Mouse (Mus musculus) bone marrow, adult 2 months (tissue): ENCODE data around the gene Hmg20b. TPM values are rescaled to one million over a fixed set of nuclear protein-coding genes. Genes with fewer than 3 reads are reported as not detected.

Experiments
- H3K27ac ChIP-seq: fragments of 200-500 bp; 2 replicates; pipeline ENCODE4 v1.5.1; 2012; ENCODE audit warnings: low read depth, mild to moderate bottlenecking, control low read depth, inconsistent platforms, low read length; ENCODE audit not compliant: control insufficient read depth, poor library complexity, insufficient read depth
- H3K4me1 ChIP-seq: fragments of 200-500 bp; 2 replicates; pipeline ENCODE4 v1.6.1; 2011; ENCODE audit warnings: low read length; ENCODE audit not compliant: control insufficient read depth, insufficient read depth
- H3K4me3 ChIP-seq: fragments of 200-500 bp; replicated peaks from 2 replicates; pipeline ENCODE3; 2011; ENCODE audit warnings: mild to moderate bottlenecking, low read depth, low read length, control low read depth; ENCODE audit not compliant: control insufficient read depth
- CTCF ChIP-seq: fragments of 200-500 bp; IDR thresholded peaks from 2 replicates; pipeline ENCODE4 v1.5.1; 2011; ENCODE audit warnings: low read length, control low read depth; ENCODE audit not compliant: control insufficient read depth, insufficient read depth
- POLR2A ChIP-seq: fragments of 200-500 bp; IDR thresholded peaks from 2 replicates; pipeline ENCODE4 v1.6.1; 2011; ENCODE audit warnings: low read depth, mild to moderate bottlenecking, control low read depth, low read length, borderline replicate concordance; ENCODE audit not compliant: control insufficient read depth
- WGBS: fragments of 180-500 bp; shearing (Covaris S2); methylation state at CpG from one replicate; pipeline ENCODE4 v1.1.7; 2018; 5-methylcytosine and 5-hydroxymethylcytosine counted together
- polyA plus RNA-seq: library from polyadenylated mRNA; stranded (reverse); fragments of >200 nt; gene quantifications from 2 replicates; pipeline ENCODE4 v1.2.4, GENCODE M21; 2011; ENCODE audit warnings: low replicate concordance; ENCODE audit not compliant: missing spikeins, insufficient read depth, insufficient read length

Gene Hmg20b
- polyA plus RNA-seq, 1 experiment, result 56.9 TPM

DNA sequence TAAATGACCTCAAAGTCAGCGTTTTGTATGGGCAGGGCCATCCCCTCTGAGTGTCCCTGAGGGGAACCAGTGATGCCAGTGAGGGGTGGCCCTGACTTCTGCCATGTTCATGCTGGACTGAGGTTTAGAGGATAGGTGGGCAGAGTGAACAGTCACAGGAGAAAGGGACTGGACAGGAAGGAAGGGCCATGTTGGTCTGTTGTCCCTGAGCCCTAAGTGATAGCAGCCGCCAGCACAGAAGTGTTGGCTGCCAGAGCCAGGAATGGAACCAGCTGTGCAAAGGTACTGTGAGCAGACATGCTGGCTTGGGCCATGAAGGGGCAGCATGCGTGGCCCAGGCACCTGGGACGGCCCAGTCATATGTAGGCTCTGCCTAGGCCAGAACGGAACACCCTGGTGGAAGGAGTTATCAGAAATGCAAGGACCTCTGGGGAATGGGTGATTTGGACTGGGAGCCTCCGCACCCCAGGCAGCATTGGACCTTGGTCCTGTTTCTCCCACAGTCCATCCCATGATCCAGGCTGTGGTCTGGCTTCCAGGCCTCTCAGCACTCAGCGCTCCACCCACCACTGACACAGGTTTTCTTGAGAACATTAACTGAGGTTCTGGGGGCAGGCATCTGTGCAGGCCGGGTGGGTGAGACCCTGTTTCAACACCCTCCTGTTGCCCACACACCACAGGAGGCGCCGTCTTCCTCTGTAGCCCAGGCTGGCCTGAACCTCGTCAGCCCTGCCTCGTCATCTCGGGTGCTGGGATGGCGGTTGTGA lies 50.5 kb downstream of the Hmg20b start:
- H3K4me3 ChIP-seq, result no peak overlapping the region
- peaks cover 45% of the 10 kb centered on the region for H3K4me1 ChIP-seq
- TF ChIP-seq POLR2A (no peak), CTCF (no peak)
- 65% methylated on average over 14 of the region's 14 CpGs for WGBS
- peak overlapping the region; percentile 93 for H3K27ac ChIP-seq

DNA sequence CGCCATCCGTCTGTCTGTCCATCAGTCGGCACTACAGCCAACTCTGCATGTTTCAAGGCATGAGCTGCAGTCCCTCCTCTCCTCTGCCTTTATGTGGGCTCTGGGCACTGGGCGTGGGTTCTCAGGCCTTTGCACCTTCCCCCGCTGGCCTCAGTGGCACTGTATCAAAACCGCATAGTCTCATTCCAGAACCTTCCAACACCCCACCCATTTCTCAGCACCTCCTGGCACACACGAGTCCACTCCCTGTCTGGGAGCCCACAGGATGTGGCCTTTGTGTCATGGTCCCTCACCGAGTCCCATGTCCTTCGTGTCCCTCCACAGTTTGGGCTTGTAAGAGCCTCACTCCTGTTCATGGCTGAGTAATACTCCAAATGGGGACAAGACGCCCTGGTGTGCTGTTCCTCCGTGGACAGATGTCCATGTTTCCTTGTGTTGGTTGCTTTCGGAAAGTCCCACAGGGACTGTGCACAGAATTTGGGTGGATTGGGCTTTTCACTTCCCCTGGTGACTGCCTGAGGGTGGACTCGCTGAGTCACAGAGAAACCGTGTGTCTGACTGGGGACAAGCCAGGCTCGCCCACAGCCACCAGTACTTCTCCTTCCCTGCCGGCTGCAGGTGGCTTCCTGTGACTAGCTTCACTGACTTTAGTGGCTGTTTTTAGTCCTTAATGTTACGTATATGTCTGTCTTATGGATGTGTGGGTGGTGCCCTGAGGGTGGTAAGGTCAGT lies 51.7 kb downstream of the Hmg20b start:
- TF ChIP-seq POLR2A, result 0 out of 2 replicates have a peak, but pooled peaks have one; percentile 28
- TF ChIP-seq CTCF, result no peak
- 29% methylated on average over 17 of the region's 17 CpGs for WGBS
- H3K4me3 ChIP-seq, result peak overlapping the region; percentile 19
- peaks cover 44% of the 10 kb centered on the region for H3K4me1 ChIP-seq
- peak overlapping the region; percentile 93 for H3K27ac ChIP-seq

DNA sequence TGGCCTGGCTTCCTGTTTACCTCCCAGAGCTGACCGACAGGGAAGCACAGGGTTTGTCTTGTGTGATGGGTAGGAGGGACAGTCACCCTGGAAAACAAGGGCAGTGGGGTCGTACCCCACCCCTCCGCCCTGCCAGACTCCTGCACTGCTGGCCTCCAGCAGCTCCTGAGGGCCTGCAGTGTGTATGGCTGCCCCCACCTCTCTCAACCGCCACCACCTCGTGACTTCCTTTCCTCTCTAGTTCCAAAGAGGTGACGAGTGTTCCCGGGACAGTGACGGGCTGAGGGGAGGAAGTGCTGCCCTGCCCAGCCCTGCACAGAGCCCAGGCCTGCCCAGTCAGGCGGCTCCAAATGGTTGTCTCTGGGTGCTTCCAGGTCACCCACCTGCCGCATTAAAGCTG lies 52.4 kb downstream of the Hmg20b start:
- Histone ChIP-seq H3K27ac (peak overlapping the region; percentile 93), H3K4me1 (peaks cover 39% of the 10 kb centered on the region), H3K4me3 (peak overlapping the region; percentile 13)
- WGBS, result 8% methylated on average over 10 of the region's 10 CpGs
- peak; percentile 56; the same call in 1 of the 2 replicates for TF ChIP-seq POLR2A
- no peak for TF ChIP-seq CTCF

DNA sequence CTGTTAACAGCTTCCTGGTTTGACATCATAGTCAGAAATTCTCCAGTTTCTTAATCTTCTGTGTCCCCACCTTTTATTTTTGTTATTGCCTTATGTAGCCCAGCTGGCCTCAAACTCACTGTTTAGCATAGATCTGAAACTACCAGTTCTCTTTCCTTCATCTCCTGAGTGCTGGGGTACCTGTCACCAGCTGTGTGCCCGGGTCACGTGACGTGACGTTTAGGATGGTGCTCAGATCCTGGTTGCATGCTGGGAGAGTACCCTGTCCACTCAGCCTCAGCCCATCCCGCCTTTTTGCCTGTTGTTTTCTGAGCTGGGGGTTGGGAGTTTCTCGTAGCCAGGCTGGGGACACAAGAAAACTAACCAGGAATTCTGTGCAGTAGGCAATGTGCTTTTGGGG lies 53.0 kb downstream of the Hmg20b start:
- 26% methylated on average over 6 of the region's 6 CpGs for WGBS
- Histone ChIP-seq H3K4me1 (peaks cover 39% of the 10 kb centered on the region), H3K4me3 (no peak overlapping the region), H3K27ac (peak overlapping the region; percentile 93)
- TF ChIP-seq CTCF, result no peak
- no peak for TF ChIP-seq POLR2A

Other genes starting within 250 kb of the Hmg20b start
- 57.6 and 108 TPM in 2 replicates for gene Map2k2, start 244.6 kb downstream of the Hmg20b start, polyA plus RNA-seq
- 28.2 and 31.0 TPM in 2 replicates for gene Zbtb7a, start 215.3 kb downstream of the Hmg20b start, polyA plus RNA-seq
- 11.1 and 29.0 TPM in 2 replicates for gene Pias4, start 182.6 kb downstream of the Hmg20b start, polyA plus RNA-seq
- 347 and 468 TPM in 2 replicates for gene Eef2, start 173.8 kb downstream of the Hmg20b start, polyA plus RNA-seq
- gene Dapk3, start 167.5 kb downstream of the Hmg20b start, polyA plus RNA-seq, result 7.2 and 23.2 TPM in 2 replicates
- not detected in 2 replicates for gene 4930442H23Rik, start 166.6 kb downstream of the Hmg20b start, polyA plus RNA-seq
- gene Nmrk2, start 148.4 kb downstream of the Hmg20b start, polyA plus RNA-seq, result not detected in 2 replicates
- not detected in 2 replicates for gene Atcay, start 119.6 kb downstream of the Hmg20b start, polyA plus RNA-seq
- gene Zfr2, start 117.3 kb downstream of the Hmg20b start, polyA plus RNA-seq, result 0.32 and 2.5 TPM in 2 replicates
- 11.9 and 18.9 TPM in 2 replicates for gene Matk, start 97.5 kb downstream of the Hmg20b start, polyA plus RNA-seq
- 34.4 and 75.4 TPM in 2 replicates for gene Mrpl54, start 83.5 kb downstream of the Hmg20b start, polyA plus RNA-seq
- 14.6 and 32.8 TPM in 2 replicates for gene Apba3, start 83.5 kb downstream of the Hmg20b start, polyA plus RNA-seq
- 3.0 and 3.4 TPM in 2 replicates for gene Tjp3, start 58.9 kb downstream of the Hmg20b start, polyA plus RNA-seq
- gene Pip5k1c, start 57.5 kb downstream of the Hmg20b start, polyA plus RNA-seq, result 31.2 and 62.2 TPM in 2 replicates
- 24.0 and 36.6 TPM in 2 replicates for gene Cactin, start 29.4 kb downstream of the Hmg20b start, polyA plus RNA-seq
- gene Tbxa2r, start 21.7 kb downstream of the Hmg20b start, polyA plus RNA-seq, result 3.3 and 7.9 TPM in 2 replicates
- gene Gipc3, start 7.2 kb downstream of the Hmg20b start, polyA plus RNA-seq, result not detected in 2 replicates
- gene Mfsd12, start 7.0 kb upstream of the Hmg20b start, polyA plus RNA-seq, result 11.0 and 14.3 TPM in 2 replicates
- gene 4930404N11Rik, start 15.3 kb upstream of the Hmg20b start, polyA plus RNA-seq, result 4.5 and 12.3 TPM in 2 replicates
- 126 and 131 TPM in 2 replicates for gene Fzr1, start 28.0 kb upstream of the Hmg20b start, polyA plus RNA-seq
- gene Dohh, start 33.9 kb upstream of the Hmg20b start, polyA plus RNA-seq, result 14.6 and 23.0 TPM in 2 replicates
- 3.4 and 4.3 TPM in 2 replicates for gene Gm48551, start 34.0 kb upstream of the Hmg20b start, polyA plus RNA-seq
- not detected in 2 replicates for gene Gm48552, start 38.5 kb upstream of the Hmg20b start, polyA plus RNA-seq
- 7.9 and 18.0 TPM in 2 replicates for gene Smim24, start 42.6 kb upstream of the Hmg20b start, polyA plus RNA-seq
- gene Nfic, start 105.2 kb upstream of the Hmg20b start, polyA plus RNA-seq, result 5.1 and 14.5 TPM in 2 replicates
- 0.72 TPM in 1 of 2 replicates, not detected in the other for gene Celf5, start 132.2 kb upstream of the Hmg20b start, polyA plus RNA-seq
- gene Ncln, start 145.9 kb upstream of the Hmg20b start, polyA plus RNA-seq, result 30.2 and 61.0 TPM in 2 replicates
- 7.6 and 15.8 TPM in 2 replicates for gene S1pr4, start 149.7 kb upstream of the Hmg20b start, polyA plus RNA-seq
- gene Gna15, start 173.7 kb upstream of the Hmg20b start, polyA plus RNA-seq, result 5.4 and 9.4 TPM in 2 replicates
- 12.3 and 23.8 TPM in 2 replicates for gene Gna11, start 194.7 kb upstream of the Hmg20b start, polyA plus RNA-seq
- gene Aes, start 209.0 kb upstream of the Hmg20b start, polyA plus RNA-seq, result 183 and 306 TPM in 2 replicates
- 18.5 and 41.7 TPM in 2 replicates for gene Tle2, start 224.1 kb upstream of the Hmg20b start, polyA plus RNA-seq